Comparison of ENCODE assay signal across 10 mouse cellular contexts in the genomic region with DNA sequence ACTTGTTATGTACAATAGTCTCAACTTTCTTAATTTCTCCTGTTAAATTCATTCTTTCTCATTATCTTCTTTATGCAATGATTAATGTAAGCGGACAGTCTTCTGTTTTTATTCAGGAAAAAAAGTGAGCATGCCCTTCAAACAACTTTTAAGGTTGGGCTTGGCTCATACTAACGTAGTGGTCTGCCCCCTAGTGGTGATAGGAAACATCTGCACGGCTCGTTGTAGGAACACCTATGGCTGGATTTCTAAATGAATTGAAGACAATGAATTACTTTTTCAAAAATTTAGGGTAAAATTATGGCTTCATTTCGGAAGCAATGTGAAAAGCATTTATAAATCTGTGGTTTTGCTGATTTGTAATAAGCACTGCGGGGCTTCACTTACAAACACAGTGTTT.
DNase-seq lines count a peak whose midpoint lies in the region; ATAC-seq and TF ChIP-seq lines count a peak whose summit lies in the region.
"Had no signal": no experiment of that assay in that cellular context is flagged by ENCODE, and none has a peak within 500 bp of the region (broad histone marks: within the 10 kb centered on the region; RNA-seq: fewer than 3 reads in every experiment).

No protein-coding gene starts in this region.

- H3K27ac ChIP-seq in left cerebral cortex, adult 2 months, result no peak overlapping the region
- no peak overlapping the region for H3K27ac ChIP-seq in midbrain, embryonic 16.5 days (ENCODE audit: low read length)
- H3K27ac ChIP-seq: heart, embryonic 15.5 days; neural tube, embryonic 12.5 days had no signal

- H3K27me3 ChIP-seq in midbrain, embryonic 16.5 days (ENCODE audit: control insufficient read depth, insufficient read depth, low read depth, low read length), result no peaks in the 10 kb centered on the region
- H3K27me3 ChIP-seq: heart, embryonic 15.5 days; neural tube, embryonic 12.5 days had no signal

- H3K4me1 ChIP-seq in midbrain, embryonic 16.5 days (ENCODE audit: control insufficient read depth, insufficient read depth, low read length), result no peaks in the 10 kb centered on the region
- H3K4me1 ChIP-seq: heart, embryonic 15.5 days; neural tube, embryonic 12.5 days had no signal

- no peak overlapping the region for H3K4me2 ChIP-seq in midbrain, embryonic 16.5 days (ENCODE audit: low read length)
- H3K4me2 ChIP-seq: heart, embryonic 15.5 days; neural tube, embryonic 12.5 days had no signal

- H3K36me3 ChIP-seq in midbrain, embryonic 16.5 days (ENCODE audit: control insufficient read depth, insufficient read depth, low read length), result no peaks in the 10 kb centered on the region
- H3K36me3 ChIP-seq: heart, embryonic 15.5 days; neural tube, embryonic 12.5 days had no signal

- peak; percentile 91 for TF ChIP-seq CTCF in left cerebral cortex, adult 2 months (IDR thresholded peaks at IDR 0.05)

- intact Hi-C loops in left cerebral cortex, adult 2 months (cut with DNase I), result loop anchor here (5.0 to 10.0 kb wide), 5 partner anchors 198 to 585 kb away; no protein-coding TSS in a partner anchor
- intact Hi-C loops in left cerebral cortex, postnatal 36 days (cut with DNase I), result loop anchor here (5.0 to 10.0 kb wide), 4 partner anchors 198 to 585 kb away; no protein-coding TSS in a partner anchor

- peak; percentile 71; the same call in 1 of the 2 replicates for ATAC-seq in midbrain, embryonic 16.5 days

- WGBS in midbrain, embryonic 16.5 days, result 12% methylated on average over 6 of the region's 6 CpGs

- no peaks in the 10 kb centered on the region for H3K9me3 ChIP-seq in midbrain, embryonic 16.5 days (replicated peaks; ENCODE audit: control insufficient read depth, low read length, poor library complexity, severe bottlenecking)
- H3K9me3 ChIP-seq: heart, embryonic 15.5 days; neural tube, embryonic 12.5 days had no signal

- no peak overlapping the region for H3K9ac ChIP-seq in midbrain, embryonic 16.5 days (ENCODE audit: low read depth, low read length)
- H3K9ac ChIP-seq: heart, embryonic 15.5 days; neural tube, embryonic 12.5 days had no signal

- DNase-seq in adrenal gland, adult 2 months, result peak; percentile 23
- no peak for DNase-seq in adrenal gland, postnatal 4 days (ENCODE audit: low spot score in 2 of 2)
- peak in 1 of 2 experiments; percentile 24 for DNase-seq in left cerebral cortex, adult 2 months (ENCODE audit: extremely low spot score in 1 of 2, low spot score in 2 of 2)
- DNase-seq in left cerebral cortex, postnatal 36 days (ENCODE audit: low spot score in 2 of 2), result no peak
- peak; percentile 38 to 45 for DNase-seq in cerebellum, postnatal 14 days
- peak; percentile 22 for DNase-seq in hindlimb bud, embryonic 11.5 days (ENCODE audit: extremely low spot score, low read depth, low spot score)
- no peak for DNase-seq in thymus, postnatal 25 days

- H3K4me3 ChIP-seq in left cerebral cortex, adult 2 months, result no peak overlapping the region
- no peak overlapping the region for H3K4me3 ChIP-seq in midbrain, embryonic 16.5 days (ENCODE audit: low read depth, low read length)
- H3K4me3 ChIP-seq: heart, embryonic 15.5 days; neural tube, embryonic 12.5 days had no signal

Comparison
In these comparisons a context has a peak if more than half of its experiments do, and no peak if none do; other contexts are left out.
1. DNase-seq: peak in adrenal gland, adult 2 months (single experiment), cerebellum, postnatal 14 days (2 of 2) and hindlimb bud, embryonic 11.5 days (single experiment); none in adrenal gland, postnatal 4 days (0 of 2), left cerebral cortex, postnatal 36 days (0 of 2) and thymus, postnatal 25 days (single experiment).